Mouse (Mus musculus): Measurements from ENCODE around the gene Fbxo2.

- TF ChIP-seq POLR2A (IDR thresholded peaks at IDR 0.05; ENCODE audit: borderline replicate concordance, extremely low read depth, insufficient read depth, insufficient read length, poor library complexity, severe bottlenecking) (no peak), CTCF (IDR thresholded peaks at IDR 0.05; ENCODE audit: borderline replicate concordance, extremely low read depth, insufficient read depth, insufficient read length) (no peak)
These were observed 43.1 kb downstream of the Fbxo2 start for GRCm38 (mm10) chr4:148203557-148203956.

Data from brain, embryonic 14.5 days (tissue).